Mouse (Mus musculus): ENCODE results near the gene Ciapin1.
"Not testable (repeated sequence)": the region's sequence is repeated elsewhere in the genome, so short reads cannot be mapped to it uniquely, and the experiment has no call there.

Ciapin1 gene

GRCm38 (mm10) chr8:94857346-94858173 is 19.4 kb upstream of the Ciapin1 start, which contains the start of gene Polr2c:
Gene Polr2c (plus strand): TSS chr8:94857450.
- peak; percentile 93 to 95 for DNase-seq (ENCODE audit: low spot score in 2 of 2)

GRCm38 (mm10) chr8:94857011-94857345 is 18.8 kb upstream of the Ciapin1 start:
- no peak for DNase-seq (ENCODE audit: low spot score in 2 of 2)

- not testable (repeated sequence) for DNase-seq (ENCODE audit: low spot score in 2 of 2)
Measured at GRCm38 (mm10) chr8:94854761-94855160, 16.6 kb upstream of the Ciapin1 start.

- no peak for DNase-seq (ENCODE audit: low spot score in 2 of 2)
Measured at GRCm38 (mm10) chr8:94850049-94850448, 11.9 kb upstream of the Ciapin1 start.

GRCm38 (mm10) chr8:94841183-94841582 is 3.0 kb upstream of the Ciapin1 start:
- no peak for DNase-seq (ENCODE audit: low spot score in 2 of 2)

GRCm38 (mm10) chr8:94838600-94838999 is 442 bp upstream of the Ciapin1 start:
- peak; percentile 43 to 66 for DNase-seq (ENCODE audit: low spot score in 2 of 2)

- DNase-seq (ENCODE audit: low spot score in 2 of 2), result no peak
Measured at GRCm38 (mm10) chr8:94836456-94837240, 1.5 kb downstream of the Ciapin1 start.

- not testable (repeated sequence) for DNase-seq (ENCODE audit: low spot score in 2 of 2)
Measured at GRCm38 (mm10) chr8:94835751-94836150, 2.4 kb downstream of the Ciapin1 start.

GRCm38 (mm10) chr8:94833901-94834405 is 4.2 kb downstream of the Ciapin1 start:
- DNase-seq (ENCODE audit: low spot score in 2 of 2), result not testable (repeated sequence)

GRCm38 (mm10) chr8:94828284-94828683 is 9.9 kb downstream of the Ciapin1 start:
- DNase-seq (ENCODE audit: low spot score in 2 of 2), result no peak

GRCm38 (mm10) chr8:94826210-94826609 is 11.9 kb downstream of the Ciapin1 start:
- no peak for DNase-seq (ENCODE audit: low spot score in 2 of 2)

GRCm38 (mm10) chr8:94825170-94825569 is 13.0 kb downstream of the Ciapin1 start:
- no peak for DNase-seq (ENCODE audit: low spot score in 2 of 2)

GRCm38 (mm10) chr8:94822637-94823560 is 15.3 kb downstream of the Ciapin1 start:
- peak in 1 of 2 experiments; percentile 46 for DNase-seq (ENCODE audit: low spot score in 2 of 2)

- no peak for DNase-seq (ENCODE audit: low spot score in 2 of 2)
Measured at GRCm38 (mm10) chr8:94821381-94821780, 16.8 kb downstream of the Ciapin1 start.

GRCm38 (mm10) chr8:94820553-94820952 is 17.6 kb downstream of the Ciapin1 start:
- no peak for DNase-seq (ENCODE audit: low spot score in 2 of 2)

GRCm38 (mm10) chr8:94819671-94820179 is 18.4 kb downstream of the Ciapin1 start:
- no peak for DNase-seq (ENCODE audit: low spot score in 2 of 2)

- no peak for DNase-seq (ENCODE audit: low spot score in 2 of 2)
Measured at GRCm38 (mm10) chr8:94817933-94818332, 20.2 kb downstream of the Ciapin1 start.

- DNase-seq (ENCODE audit: low spot score in 2 of 2), result peak in 1 of 2 experiments; percentile 26
Measured at GRCm38 (mm10) chr8:94814556-94814955, 23.6 kb downstream of the Ciapin1 start.

GRCm38 (mm10) chr8:94812645-94813098 is 25.5 kb downstream of the Ciapin1 start:
- DNase-seq (ENCODE audit: low spot score in 2 of 2), result peak; percentile 83 to 87

GRCm38 (mm10) chr8:94811654-94812053 is 26.5 kb downstream of the Ciapin1 start:
- DNase-seq (ENCODE audit: low spot score in 2 of 2), result no peak

GRCm38 (mm10) chr8:94810855-94811254 is 27.3 kb downstream of the Ciapin1 start:
- DNase-seq (ENCODE audit: low spot score in 2 of 2), result no peak

Measured in cerebellum, postnatal 4 days (tissue).